ENCODE assay signal across 9 mouse cellular contexts in the genomic region with DNA sequence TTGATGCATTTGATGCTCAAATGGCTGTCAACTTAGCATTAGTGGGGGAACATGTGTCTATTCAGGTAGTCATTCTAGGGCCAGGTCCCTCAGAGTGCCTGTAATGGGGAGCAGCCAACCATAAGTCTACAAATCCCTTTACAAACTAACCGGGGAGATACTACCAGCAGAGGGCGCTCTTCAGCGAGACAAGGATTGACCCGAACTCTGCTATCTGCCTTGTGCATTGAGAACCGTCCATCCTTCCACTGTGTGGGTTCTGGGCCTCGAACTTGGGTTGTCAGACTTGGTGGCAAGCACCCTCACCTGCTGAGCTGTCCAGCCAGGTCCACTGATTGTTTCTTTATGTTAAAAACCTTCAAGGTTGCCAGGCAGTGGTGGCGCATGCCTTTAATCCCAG. TPM values are rescaled to one million over a fixed set of nuclear protein-coding genes. Genes with fewer than 3 reads are reported as not detected.
A peak's percentile ranks its signal among the peaks of the same experiment; 100 is the strongest.
DNase-seq lines count a peak whose midpoint lies in the region; ATAC-seq lines count a peak whose summit lies in the region.
"Had no signal": no experiment of that assay in that cellular context is flagged by ENCODE, and none has a peak within 500 bp of the region (broad histone marks: within the 10 kb centered on the region; RNA-seq: fewer than 3 reads in every experiment).

No protein-coding gene starts in this region.

- no peak overlapping the region for H3K4me2 ChIP-seq in limb, embryonic 11.5 days (ENCODE audit: low read depth, severe bottlenecking)
- H3K4me2 ChIP-seq in neural tube, embryonic 12.5 days (replicated peaks): no peak overlapping the region
- H3K4me2 ChIP-seq: embryonic facial prominence, embryonic 15.5 days had no signal

- 20% methylated on average over 7 of the region's 7 CpGs for WGBS in limb, embryonic 11.5 days
- 20% methylated on average over 7 of the region's 7 CpGs for WGBS in neural tube, embryonic 12.5 days

- no peak overlapping the region for H3K27ac ChIP-seq in limb, embryonic 11.5 days (replicated peaks; ENCODE audit: low read depth, low read length)
- H3K27ac ChIP-seq in neural tube, embryonic 12.5 days: no peak overlapping the region

- intact Hi-C loops in heart, postnatal 10 days (cut with DNase I): loop anchor here (1.0 kb wide), 2 partner anchors 151 to 167 kb away; no protein-coding TSS in a partner anchor

- DNase-seq in left cerebral cortex, adult 11 months (ENCODE audit: low spot score): peak; percentile 63
- DNase-seq in left cerebral cortex, adult 8-10 months (ENCODE audit: low spot score in 2 of 2): no peak
- peak; percentile 87 for DNase-seq in adipocyte (ENCODE audit: low spot score)
- DNase-seq in embryo, embryonic 10 days (ENCODE audit: low spot score): peak; percentile 90
- peak; percentile 71 to 84 for DNase-seq in heart, postnatal 10 days
- DNase-seq in limb, embryonic 11.5 days (ENCODE audit: low spot score): peak; percentile 85
- peak; percentile 85 for DNase-seq in thymus, postnatal 0 days (ENCODE audit: low spot score)

- no peaks in the 10 kb centered on the region for H3K9me3 ChIP-seq in limb, embryonic 11.5 days (ENCODE audit: control insufficient read depth, low read length)
- H3K9me3 ChIP-seq in neural tube, embryonic 12.5 days: no peaks in the 10 kb centered on the region

- H3K36me3 ChIP-seq in limb, embryonic 11.5 days (ENCODE audit: control insufficient read depth, insufficient read depth, low read length): no peaks in the 10 kb centered on the region
- H3K36me3 ChIP-seq in neural tube, embryonic 12.5 days: no peaks in the 10 kb centered on the region
- H3K36me3 ChIP-seq: embryonic facial prominence, embryonic 15.5 days had no signal

- no peak overlapping the region for H3K4me3 ChIP-seq in limb, embryonic 11.5 days (ENCODE audit: low read depth, low read length)
- no peak overlapping the region for H3K4me3 ChIP-seq in neural tube, embryonic 12.5 days
- H3K4me3 ChIP-seq: embryonic facial prominence, embryonic 15.5 days had no signal

- H3K4me1 ChIP-seq in limb, embryonic 11.5 days (ENCODE audit: control insufficient read depth, insufficient read depth, low read length): no peaks in the 10 kb centered on the region
- peaks cover 3% of the 10 kb centered on the region; the same call in 1 of the 2 replicates for H3K4me1 ChIP-seq in neural tube, embryonic 12.5 days

- no peaks in the 10 kb centered on the region for H3K27me3 ChIP-seq in limb, embryonic 11.5 days (ENCODE audit: control insufficient read depth, insufficient read depth, low read length)
- H3K27me3 ChIP-seq in neural tube, embryonic 12.5 days (replicated peaks): no peaks in the 10 kb centered on the region
- H3K27me3 ChIP-seq: embryonic facial prominence, embryonic 15.5 days had no signal

- ATAC-seq in limb, embryonic 11.5 days (ENCODE audit: insufficient number of reproducible peaks, low FRiP score, low TSS enrichment, low read depth): no peak
- ATAC-seq in neural tube, embryonic 12.5 days (ENCODE audit: low FRiP score, low read depth): peak; percentile 23; the same call in 1 of the 2 replicates

- H3K9ac ChIP-seq in limb, embryonic 11.5 days (ENCODE audit: low read length): no peak overlapping the region
- no peak overlapping the region for H3K9ac ChIP-seq in neural tube, embryonic 12.5 days
- H3K9ac ChIP-seq: embryonic facial prominence, embryonic 15.5 days had no signal

RNA-seq across cellular contexts. Expression of a gene that starts 23.1 kb away (rescaled TPM):
- 10 to 100 TPM in 3 of 4 experiments, 1 to 10 TPM in 1; 5.8 to 37.3 (median 25.8) TPM for total RNA-seq in left cerebral cortex, adult 8-10 months (2022)
- 1 to 10 TPM; 1.8 to 3.3 TPM for total RNA-seq in heart, postnatal 10 days (2021)
- polyA plus RNA-seq in limb, embryonic 11.5 days (2014; fragmentation: Nextera tagmentation; extraction: Ambion mirVana): 0.89 and 1.2 TPM in 2 replicates
- polyA plus RNA-seq in neural tube, embryonic 12.5 days (2016; fragmentation: Nextera tagmentation; extraction: Ambion mirVana): 1.2 and 2.2 TPM in 2 replicates
- 3.9 and 4.9 TPM in 2 replicates for polyA plus RNA-seq in thymus, postnatal 0 days (2015; fragmentation: Nextera tagmentation; extraction: Ambion mirVana)

Comparison
In these comparisons a context has a peak if more than half of its experiments do, and no peak if none do; other contexts are left out.
1. DNase-seq: peak in left cerebral cortex, adult 11 months (single experiment), adipocyte (single experiment), embryo, embryonic 10 days (single experiment), heart, postnatal 10 days (2 of 2), limb, embryonic 11.5 days (single experiment) and thymus, postnatal 0 days (single experiment); none in left cerebral cortex, adult 8-10 months (0 of 2).